Mouse (Mus musculus): Measurements from ENCODE around the gene Trpt1. TPM values are rescaled to one million over a fixed set of nuclear protein-coding genes. Genes with fewer than 3 reads are reported as not detected.

The Trpt1 gene
- total and polyA plus RNA-seq, 3 experiments = 20.7 to 26.4 (median 26.3) TPM

DNA sequence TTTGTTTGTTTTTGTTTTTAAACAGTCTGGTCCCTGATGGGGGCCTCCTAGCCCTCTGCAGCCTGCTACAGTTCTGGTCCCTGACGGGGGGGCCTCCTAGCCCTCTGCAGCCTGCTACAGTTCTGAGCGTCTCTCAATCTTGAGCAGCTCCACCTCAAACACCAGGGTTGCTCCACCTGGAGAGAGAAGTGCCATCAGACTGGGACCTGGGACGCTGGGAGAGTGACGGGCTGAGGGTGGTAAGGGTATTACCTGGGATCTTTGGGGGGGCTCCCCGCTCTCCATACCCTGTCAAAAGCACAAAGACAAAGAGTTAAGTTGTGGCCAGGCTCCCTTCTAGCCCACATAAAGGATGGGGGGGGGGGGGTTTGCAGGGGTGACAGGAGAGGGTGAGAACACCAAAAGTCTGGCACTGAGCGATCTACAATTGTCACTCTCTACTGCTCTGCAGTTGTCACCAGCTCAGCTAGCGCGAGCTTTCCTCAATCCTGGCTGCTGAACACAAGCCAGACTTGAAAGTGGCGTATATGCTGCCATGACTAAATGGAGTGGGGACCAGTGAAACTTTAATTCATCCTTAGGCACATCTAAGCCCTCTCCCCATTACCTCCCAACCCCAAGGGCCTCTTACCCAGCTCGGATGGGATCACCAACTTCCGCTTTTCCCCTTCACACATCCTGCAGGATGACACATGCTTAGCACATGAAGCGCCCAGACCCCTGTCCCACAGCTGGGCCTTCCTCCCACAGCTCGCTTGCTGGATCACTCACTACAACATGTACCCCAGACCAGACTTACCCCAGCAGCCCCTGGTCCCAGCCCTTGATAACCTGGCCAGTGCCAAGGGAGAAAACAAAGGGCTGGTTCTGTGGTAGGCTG is 17.9 kb upstream of the Trpt1 start:
- no peak for DNase-seq
- no peak overlapping the region for H3K9ac ChIP-seq (ENCODE audit: low read depth, low read length)
- WGBS = 80% methylated on average over 13 of the region's 13 CpGs
- H3K79me2 ChIP-seq (replicated peaks; ENCODE audit: control insufficient read depth, insufficient read depth, low read length) = no peaks in the 10 kb centered on the region
- no peak for TF ChIP-seq POLR2A (IDR thresholded peaks at IDR 0.05; ENCODE audit: insufficient read depth, low read depth, low read length)
- TF ChIP-seq CTCF (IDR thresholded peaks at IDR 0.05) = no peak
- no peak for TF ChIP-seq EP300 (IDR thresholded peaks at IDR 0.05; ENCODE audit: insufficient read depth, low read depth, low read length)
- H3K27ac ChIP-seq = no peak overlapping the region; the same call in 1 of the 2 replicates
- no peaks in the 10 kb centered on the region for H3K27me3 ChIP-seq (ENCODE audit: control insufficient read depth, insufficient read depth, low read length)
- peaks cover 3% of the 10 kb centered on the region; the same call in 1 of the 2 replicates for H3K4me1 ChIP-seq (ENCODE audit: control insufficient read depth, insufficient read depth, low read length)
- no peaks in the 10 kb centered on the region for H3K36me3 ChIP-seq (ENCODE audit: control insufficient read depth, insufficient read depth, low read length)
- no peak overlapping the region for H3K4me3 ChIP-seq
- intact Hi-C loops (cut with DNase I) = loop anchor here (2.0 to 5.0 kb wide), 2 partner anchors 36 to 61 kb away; partner anchors contain the start of genes Bad, Gpr137 and Stip1

DNA sequence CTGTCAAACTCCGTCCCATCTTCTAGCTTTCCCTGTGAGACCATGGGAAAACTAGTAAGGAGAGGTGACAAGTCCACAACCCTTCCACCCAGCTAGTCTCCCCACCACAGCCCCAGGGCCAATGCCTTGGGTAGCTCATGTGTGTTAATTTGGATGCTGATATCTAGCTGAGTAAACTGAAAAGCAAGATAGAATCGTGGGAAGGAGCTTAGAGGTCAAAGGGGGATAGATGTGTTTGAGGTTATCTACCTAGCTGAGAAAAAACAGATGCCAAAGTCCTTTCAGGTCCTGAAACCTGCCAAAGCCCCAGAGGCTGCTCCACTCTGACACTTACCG is 17.3 kb upstream of the Trpt1 start:
- DNase-seq = no peak
- no peaks in the 10 kb centered on the region for H3K79me2 ChIP-seq (replicated peaks; ENCODE audit: control insufficient read depth, insufficient read depth, low read length)
- intact Hi-C loops (cut with DNase I) = loop anchor here (2.0 to 5.0 kb wide), 2 partner anchors 36 to 60 kb away; partner anchors contain the start of genes Bad, Gpr137 and Stip1
- TF ChIP-seq POLR2A (IDR thresholded peaks at IDR 0.05; ENCODE audit: insufficient read depth, low read depth, low read length) (no peak), CTCF (IDR thresholded peaks at IDR 0.05) (no peak), EP300 (IDR thresholded peaks at IDR 0.05; ENCODE audit: insufficient read depth, low read depth, low read length) (no peak)
- H3K4me3 ChIP-seq = peak overlapping the region; percentile 95; the same call in 1 of the 2 replicates
- H3K9ac ChIP-seq (ENCODE audit: low read depth, low read length) = no peak overlapping the region
- H3K4me1 ChIP-seq (ENCODE audit: control insufficient read depth, insufficient read depth, low read length) = peaks cover 3% of the 10 kb centered on the region; the same call in 1 of the 2 replicates
- H3K27me3 ChIP-seq (ENCODE audit: control insufficient read depth, insufficient read depth, low read length) = no peaks in the 10 kb centered on the region
- no peaks in the 10 kb centered on the region for H3K36me3 ChIP-seq (ENCODE audit: control insufficient read depth, insufficient read depth, low read length)
- 43% methylated on average over 3 of the region's 3 CpGs for WGBS
- H3K27ac ChIP-seq = no peak overlapping the region; the same call in 1 of the 2 replicates

DNA sequence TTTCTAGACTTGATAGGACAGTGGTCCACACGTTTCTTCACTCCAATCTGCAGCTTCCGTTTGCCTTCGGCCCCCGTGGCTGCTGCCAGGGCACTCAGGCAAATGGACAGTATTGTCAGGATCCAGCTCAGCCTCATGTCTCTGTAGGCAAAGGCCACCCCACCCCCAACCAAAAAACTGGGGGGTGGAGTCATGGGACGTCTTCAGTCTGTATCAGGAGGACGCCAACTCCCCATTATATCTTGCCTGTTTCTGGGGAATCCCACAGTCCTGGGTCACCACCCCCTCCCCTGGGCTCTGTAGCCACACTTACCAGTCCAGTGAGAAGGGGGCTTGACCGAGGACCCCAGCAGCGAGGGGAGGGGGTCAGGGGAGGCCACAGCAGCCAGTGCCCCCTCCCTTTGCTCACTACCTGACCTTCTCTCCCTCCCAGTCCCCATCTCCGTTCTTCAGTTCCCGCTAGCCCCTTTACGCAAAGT is 16.9 kb upstream of the Trpt1 start:
- Histone ChIP-seq H3K79me2 (replicated peaks; ENCODE audit: control insufficient read depth, insufficient read depth, low read length) (no peaks in the 10 kb centered on the region), H3K4me3 (peak overlapping the region; percentile 95), H3K4me1 (ENCODE audit: control insufficient read depth, insufficient read depth, low read length) (peaks cover 3% of the 10 kb centered on the region; the same call in 1 of the 2 replicates), H3K9ac (ENCODE audit: low read depth, low read length) (peak overlapping the region; percentile 58), H3K27ac (peak overlapping the region; percentile 97), H3K36me3 (ENCODE audit: control insufficient read depth, insufficient read depth, low read length) (no peaks in the 10 kb centered on the region), H3K27me3 (ENCODE audit: control insufficient read depth, insufficient read depth, low read length) (no peaks in the 10 kb centered on the region)
- TF ChIP-seq POLR2A (IDR thresholded peaks at IDR 0.05; ENCODE audit: insufficient read depth, low read depth, low read length) (no peak), EP300 (IDR thresholded peaks at IDR 0.05; ENCODE audit: insufficient read depth, low read depth, low read length) (no peak), CTCF (IDR thresholded peaks at IDR 0.05) (no peak)
- intact Hi-C loops (cut with DNase I) = loop anchor here (2.0 to 5.0 kb wide), 2 partner anchors 37 to 60 kb away; partner anchors contain the start of genes Bad, Gpr137 and Stip1
- DNase-seq = peak; percentile 46 to 49
- WGBS = 12% methylated on average over 11 of the region's 11 CpGs

DNA sequence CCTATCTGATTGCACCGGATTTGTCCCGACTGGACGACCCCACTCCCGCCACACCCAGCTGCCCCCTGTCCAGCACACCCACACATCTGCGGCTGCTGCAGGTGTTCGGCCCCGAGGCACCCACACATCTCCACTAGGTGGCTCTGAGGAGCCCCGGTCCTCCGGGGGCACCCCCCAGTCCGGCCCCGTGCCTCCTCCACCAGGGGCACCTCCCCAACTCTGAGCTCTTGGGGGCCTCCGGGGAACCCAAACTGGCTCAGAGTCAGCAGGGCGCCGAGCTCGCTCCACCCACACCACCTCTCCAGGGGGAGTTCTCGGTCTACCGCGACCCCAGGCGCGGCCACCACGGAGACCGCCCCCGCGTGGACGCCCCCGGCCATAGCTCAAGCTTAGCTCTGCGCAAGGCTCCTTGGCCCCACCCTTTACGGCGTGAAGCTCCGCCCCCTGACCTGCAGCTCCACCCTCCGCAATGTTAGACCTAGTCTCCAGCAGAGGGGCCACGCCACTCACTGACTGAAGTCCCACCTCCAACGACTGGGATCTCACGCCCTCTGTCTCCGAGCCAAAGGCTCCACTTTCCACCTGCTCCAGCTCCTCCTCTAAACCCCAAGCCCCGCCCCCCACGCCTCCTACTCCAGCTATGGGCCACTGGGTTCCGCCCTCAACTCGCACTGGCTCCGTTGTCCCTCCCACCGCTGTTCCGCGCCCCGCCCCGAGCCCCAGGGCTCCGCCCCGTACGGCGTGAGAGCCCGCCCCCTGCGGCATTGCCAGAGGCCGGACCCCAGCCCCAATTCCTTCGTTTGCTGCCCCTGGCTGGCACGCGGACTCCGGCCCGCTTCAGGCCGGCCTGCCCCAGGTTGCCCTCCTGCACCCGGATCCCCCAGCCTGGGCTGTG is 16.2 kb upstream of the Trpt1 start:
- Histone ChIP-seq H3K27me3 (ENCODE audit: control insufficient read depth, insufficient read depth, low read length) (no peaks in the 10 kb centered on the region), H3K4me3 (peak overlapping the region; percentile 95), H3K36me3 (ENCODE audit: control insufficient read depth, insufficient read depth, low read length) (no peaks in the 10 kb centered on the region), H3K27ac (peak overlapping the region; percentile 97), H3K79me2 (replicated peaks; ENCODE audit: control insufficient read depth, insufficient read depth, low read length) (no peaks in the 10 kb centered on the region), H3K9ac (ENCODE audit: low read depth, low read length) (peak overlapping the region; percentile 72), H3K4me1 (ENCODE audit: control insufficient read depth, insufficient read depth, low read length) (peaks cover 3% of the 10 kb centered on the region; the same call in 1 of the 2 replicates)
- peak; percentile 99 for DNase-seq
- WGBS = under 1% methylated on average over 58 of the region's 59 CpGs
- intact Hi-C loops (cut with DNase I) = loop anchor here (2.0 to 5.0 kb wide), 2 partner anchors 37 to 59 kb away; partner anchors contain the start of genes Bad, Gpr137 and Stip1
- 0 out of 2 replicates have a peak, but pooled peaks have one; percentile 6 for TF ChIP-seq EP300 (IDR thresholded peaks at IDR 0.05; ENCODE audit: insufficient read depth, low read depth, low read length)
- peak; percentile 50; the same call in 1 of the 2 replicates for TF ChIP-seq POLR2A (IDR thresholded peaks at IDR 0.05; ENCODE audit: insufficient read depth, low read depth, low read length)
- TF ChIP-seq CTCF (IDR thresholded peaks at IDR 0.05) = peak; percentile 87

DNA sequence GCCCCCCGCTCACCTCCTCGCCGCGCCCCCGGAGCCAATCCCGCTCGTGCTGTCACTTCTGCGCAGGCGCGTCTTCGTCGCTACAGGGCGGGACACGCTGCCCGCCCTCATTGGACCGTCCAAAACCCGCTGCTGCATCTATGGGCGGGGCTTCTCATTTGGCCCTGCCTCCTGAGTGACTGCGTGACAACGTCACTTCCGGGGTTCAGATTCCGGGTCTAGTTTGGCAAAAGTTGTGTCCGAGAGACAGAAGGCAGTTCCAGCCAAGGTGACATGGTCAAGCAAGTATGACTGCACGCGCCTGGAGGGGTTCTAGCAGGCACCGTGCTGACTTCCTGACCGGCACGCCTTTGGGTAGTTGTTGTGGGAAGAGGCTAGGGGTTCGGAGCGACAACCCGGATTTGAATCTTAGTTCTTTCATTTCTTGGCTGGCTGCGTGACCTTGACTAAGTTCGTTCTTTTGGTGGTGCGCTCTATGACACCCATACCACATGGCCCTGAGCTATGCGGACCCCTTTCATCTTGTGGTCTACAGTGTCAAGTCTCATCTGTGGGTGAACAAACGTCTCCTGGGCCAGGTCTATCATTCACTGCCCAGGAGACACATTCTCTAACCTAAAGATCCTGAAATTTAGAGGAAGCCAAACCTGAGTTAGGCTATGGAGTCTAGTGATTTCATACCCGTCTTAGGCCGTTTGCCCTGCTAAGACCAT is 15.4 kb upstream of the Trpt1 start, which contains the start of gene Fkbp2:
TSS of gene Fkbp2 (minus strand) at position 121 of the 713 bp plus-strand sequence.
- 1% methylated on average over 36 of the region's 38 CpGs for WGBS
- H3K79me2 ChIP-seq (replicated peaks; ENCODE audit: control insufficient read depth, insufficient read depth, low read length) = no peaks in the 10 kb centered on the region
- no peaks in the 10 kb centered on the region for H3K27me3 ChIP-seq (ENCODE audit: control insufficient read depth, insufficient read depth, low read length)
- intact Hi-C loops (cut with DNase I) = loop anchor here (1.0 kb wide), 1 partner anchor 11 kb away; no protein-coding TSS in a partner anchor
- peaks cover 3% of the 10 kb centered on the region; the same call in 1 of the 2 replicates for H3K4me1 ChIP-seq (ENCODE audit: control insufficient read depth, insufficient read depth, low read length)
- DNase-seq = peak; percentile 99
- peak; percentile 84 for TF ChIP-seq EP300 (IDR thresholded peaks at IDR 0.05; ENCODE audit: insufficient read depth, low read depth, low read length)
- peak; percentile 100 for TF ChIP-seq POLR2A (IDR thresholded peaks at IDR 0.05; ENCODE audit: insufficient read depth, low read depth, low read length)
- TF ChIP-seq CTCF (IDR thresholded peaks at IDR 0.05) = no peak
- peak within 1 kb of the TSS; percentile 95 for H3K4me3 ChIP-seq
- H3K9ac ChIP-seq (ENCODE audit: low read depth, low read length) = peak within 1 kb of the TSS; percentile 77
- H3K36me3 ChIP-seq (ENCODE audit: control insufficient read depth, insufficient read depth, low read length) = no peaks in the 10 kb centered on the region
- peak within 1 kb of the TSS; percentile 97 for H3K27ac ChIP-seq

All from heart, adult 2 months (tissue).